Mouse (Mus musculus) G1E (cell line): Measurements from ENCODE around the gene Dnm2.
A peak's percentile ranks its signal among the peaks of the same experiment; 100 is the strongest.

Experiments
- CTCF ChIP-seq: IDR thresholded peaks from 2 replicates; pipeline ENCODE4 v1.5.1; 2012; ENCODE audit warnings: low read depth, low read length, inconsistent platforms, mixed read lengths
- POLR2AphosphoS5 ChIP-seq: IDR thresholded peaks from 2 replicates; pipeline ENCODE4 v1.6.1; 2012; ENCODE audit warnings: low read depth, low read length, inconsistent platforms; ENCODE audit not compliant: insufficient replicate concordance

DNA sequence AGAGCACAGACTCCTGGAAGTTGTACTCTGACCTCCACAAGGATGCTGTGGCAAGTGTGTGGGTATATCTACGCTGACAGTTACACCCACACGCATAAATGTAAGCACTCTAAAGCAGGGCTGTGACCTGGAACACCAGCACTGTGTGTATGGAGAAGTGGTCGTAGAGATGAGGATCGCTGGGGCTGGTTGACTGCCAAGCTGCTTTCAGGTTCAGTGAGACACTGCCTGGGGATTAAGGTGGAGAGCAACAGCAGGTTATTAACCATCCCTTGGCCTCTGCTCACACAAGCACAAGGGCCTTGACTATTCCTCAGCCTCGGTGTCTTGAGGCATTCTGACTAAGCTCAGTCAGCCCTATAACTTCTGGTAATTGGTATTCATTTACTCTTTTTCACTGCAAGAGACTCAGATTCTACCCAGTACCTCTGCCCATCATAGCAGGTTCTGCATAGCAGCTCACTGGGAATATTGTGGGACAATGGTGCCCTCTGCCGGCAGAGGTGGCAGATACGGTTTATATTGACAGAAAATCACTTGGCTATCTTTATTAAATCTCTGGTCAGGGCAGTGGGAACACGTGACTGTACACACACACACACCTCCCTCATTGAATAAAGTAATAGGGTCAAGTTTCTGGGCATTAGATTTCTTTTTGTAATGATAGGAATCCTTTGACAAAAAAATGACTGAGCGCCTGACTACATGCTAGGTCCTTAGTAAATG, 15.0 kb upstream of the Dnm2 start:
- TF ChIP-seq CTCF (peak; percentile 26; the same call in 1 of the 2 replicates), POLR2AphosphoS5 (0 out of 2 replicates have a peak, but pooled peaks have one; percentile 41)
